28 mouse cellular contexts compared by ENCODE assay signal in genomic region chr4:82396003-82396402, GRCm38 (mm10).
DNase-seq lines count a peak whose midpoint lies in the region; ATAC-seq and TF ChIP-seq lines count a peak whose summit lies in the region.
"Had no signal": no experiment of that assay in that cellular context is flagged by ENCODE, and none has a peak within 500 bp of the region (broad histone marks: within the 10 kb centered on the region; RNA-seq: fewer than 3 reads in every experiment).

No protein-coding gene starts in this region.

- TF ChIP-seq POLR2A in kidney, adult 2 months (IDR thresholded peaks at IDR 0.05; ENCODE audit: low read depth, low read length) = no peak

- H3K27ac ChIP-seq in heart, embryonic 12.5 days (ENCODE audit: poor library complexity, severe bottlenecking) = no peak overlapping the region
- H3K27ac ChIP-seq in kidney, adult 2 months (ENCODE audit: insufficient read depth, low read depth, low read length) = peak overlapping the region; percentile 39
- peak overlapping the region; percentile 15; the same call in 1 of the 2 replicates for H3K27ac ChIP-seq in ES-E14 (ENCODE audit: insufficient read depth, low read depth, low read length, poor library complexity, severe bottlenecking)
- H3K27ac ChIP-seq: forebrain, embryonic 10.5 days; forebrain, embryonic 13.5 days; heart, embryonic 10.5 days; hindbrain, embryonic 14.5 days; hindbrain, postnatal 0 days had no signal

- 80% methylated on average over 4 of the region's 4 CpGs for WGBS in heart, embryonic 12.5 days
- 72% methylated on average over 4 of the region's 4 CpGs for WGBS in kidney, adult 2 months

- H3K9me3 ChIP-seq in heart, embryonic 12.5 days (replicated peaks) = no peaks in the 10 kb centered on the region
- no peaks in the 10 kb centered on the region for H3K9me3 ChIP-seq in ES-E14 (ENCODE audit: control insufficient read depth, insufficient read depth, low read depth, low read length)
- H3K9me3 ChIP-seq: forebrain, embryonic 10.5 days; forebrain, embryonic 13.5 days; heart, embryonic 10.5 days; heart, embryonic 15.5 days had no signal

- peaks cover 3% of the 10 kb centered on the region; the same call in 1 of the 2 replicates for H3K36me3 ChIP-seq in heart, embryonic 12.5 days
- H3K36me3 ChIP-seq in kidney, adult 2 months (ENCODE audit: control insufficient read depth, insufficient read depth, low read length) = no peaks in the 10 kb centered on the region
- H3K36me3 ChIP-seq in ES-E14 (ENCODE audit: control insufficient read depth, insufficient read depth, low read length, poor library complexity, severe bottlenecking) = no peaks in the 10 kb centered on the region
- H3K36me3 ChIP-seq: forebrain, embryonic 10.5 days; G1E; heart, embryonic 10.5 days; heart, embryonic 15.5 days had no signal

- H3K9ac ChIP-seq in heart, embryonic 12.5 days = no peak overlapping the region
- H3K9ac ChIP-seq in ES-E14 (ENCODE audit: insufficient read depth, low read depth, low read length, poor library complexity, severe bottlenecking) = no peak overlapping the region
- H3K9ac ChIP-seq: forebrain, embryonic 13.5 days; heart, embryonic 15.5 days; hindbrain, embryonic 14.5 days had no signal

- H3K27me3 ChIP-seq in heart, embryonic 12.5 days (replicated peaks) = no peaks in the 10 kb centered on the region
- H3K27me3 ChIP-seq in kidney, adult 2 months (replicated peaks; ENCODE audit: control insufficient read depth, insufficient read depth, low read length) = no peaks in the 10 kb centered on the region
- H3K27me3 ChIP-seq: forebrain, embryonic 13.5 days; heart, embryonic 15.5 days; Patski had no signal

- no peak for TF ChIP-seq CTCF in kidney, adult 2 months (conservative IDR thresholded peaks at IDR 0.05; ENCODE audit: insufficient read depth, insufficient read length, low read depth, low read length)

- no peak overlapping the region for H3K4me3 ChIP-seq in heart, embryonic 12.5 days
- H3K4me3 ChIP-seq in kidney, adult 2 months (ENCODE audit: insufficient read depth, low read depth, low read length) = no peak overlapping the region
- no peak overlapping the region for H3K4me3 ChIP-seq in ES-E14 (ENCODE audit: insufficient read depth in 1 of 2, low read depth in 1 of 2, low read length in 2 of 2, poor library complexity in 1 of 2, severe bottlenecking in 1 of 2)
- H3K4me3 ChIP-seq: forebrain, embryonic 10.5 days; forebrain, embryonic 13.5 days; heart, embryonic 10.5 days; heart, embryonic 15.5 days had no signal

- no peak for ATAC-seq in heart, embryonic 12.5 days (ENCODE audit: insufficient number of reproducible peaks, low FRiP score)
- ATAC-seq: forebrain, embryonic 13.5 days; forebrain, embryonic 16.5 days; hindbrain, postnatal 0 days; inflammation-experienced regulatory T-cells, adult 6 months; intestine, embryonic 16.5 days; Patski had no signal

- in situ Hi-C loops in ES-E14 (cut with MboI; ENCODE audit: low sequenced_read_pairs in 2 of 2, unreplicated experiment in 2 of 2) = no loop called here

- DNase-seq in cerebellum, postnatal 10 days = peak; percentile 50 to 53
- DNase-seq in cerebellum, adult 8-10 months = no peak
- peak; percentile 83 for DNase-seq in heart, adult 11 months
- peak; percentile 53 for DNase-seq in kidney, adult 2 months
- no peak for DNase-seq in kidney, postnatal 4 days
- DNase-seq in ES-E14 (ENCODE audit: low read depth, low spot score) = no peak
- DNase-seq in embryo, embryonic 9.5 days (ENCODE audit: extremely low spot score) = no peak
- DNase-seq: adrenal gland, postnatal 10 days; cerebellum, adult 11 months; cerebellum, adult 9-10 months; cerebellum, postnatal 36 days; embryo, embryonic 11 days; gastrocnemius, postnatal 25 days; heart, postnatal 10 days; heart, postnatal 4 days; kidney, adult 18-20 months had no signal

- H3K4me1 ChIP-seq in heart, embryonic 12.5 days (replicated peaks) = peaks cover 54% of the 10 kb centered on the region
- H3K4me1 ChIP-seq in kidney, adult 2 months (ENCODE audit: control insufficient read depth, insufficient read depth, low read length) = peaks cover 46% of the 10 kb centered on the region
- peaks cover 6 to 12% of the 10 kb centered on the region in 2 experiments for H3K4me1 ChIP-seq in ES-E14 (ENCODE audit: control insufficient read depth in 2 of 2, insufficient read depth in 2 of 2, low read length in 2 of 2, poor library complexity in 1 of 2)

- no peak overlapping the region for H3K4me2 ChIP-seq in heart, embryonic 12.5 days
- H3K4me2 ChIP-seq: forebrain, embryonic 13.5 days; heart, embryonic 15.5 days; hindbrain, embryonic 14.5 days had no signal

TF ChIP-seq in ES-E14, 5 proteins besides CTCF, POLR2A, EP300 and RAD21:
- TF ChIP-seq ZNF384 (IDR thresholded peaks at IDR 0.05; ENCODE audit: low read depth, low read length) = no peak
- TF ChIP-seq ZC3H11A (IDR thresholded peaks at IDR 0.05; ENCODE audit: borderline replicate concordance, low read depth, low read length) = no peak
- no peak for TF ChIP-seq MAFK (IDR thresholded peaks at IDR 0.05; ENCODE audit: insufficient read depth, low read depth, low read length)
- TF ChIP-seq HCFC1 (IDR thresholded peaks at IDR 0.05; ENCODE audit: borderline replicate concordance, insufficient read depth, low read length) = no peak
- no peak for TF ChIP-seq CHD2 (IDR thresholded peaks at IDR 0.05; ENCODE audit: low read depth, low read length)

Comparison
In these comparisons a context has a peak if more than half of its experiments do, and no peak if none do; other contexts are left out.
1. DNase-seq: peak in cerebellum, postnatal 10 days (2 of 2), heart, adult 11 months (single experiment) and kidney, adult 2 months (single experiment); none in cerebellum, adult 8-10 months (single experiment), kidney, postnatal 4 days (0 of 2), ES-E14 (single experiment) and embryo, embryonic 9.5 days (single experiment).